Mouse (Mus musculus) liver, postnatal 0 days (tissue): ENCODE results near the gene Flt3.

ENCODE experiments used
- CTCF ChIP-seq: sonication (generic); IDR thresholded peaks from 2 replicates; pipeline ENCODE4 v1.5.1; 2016; ENCODE audit warnings: antibody characterized with exemption, low read depth
- EP300 ChIP-seq: IDR thresholded peaks from 2 replicates; pipeline ENCODE4 v1.6.1; 2016; ENCODE audit warnings: antibody characterized with exemption, low read depth, mild to moderate bottlenecking

- TF ChIP-seq EP300 (no peak), CTCF (no peak)
Observed at GRCm38 (mm10) chr5:147304276-147305155, 95.8 kb downstream of the Flt3 start.
